Mouse (Mus musculus) hindbrain, postnatal 0 days (tissue): ENCODE results near the gene Dmrt1. TPM values are rescaled to one million over a fixed set of nuclear protein-coding genes. Genes with fewer than 3 reads are reported as not detected.

Experiments used
- ATAC-seq: fragments of 200-750 bp; cut with Nextera tagmentation; 2 replicates; pipeline ENCODE4 v1.8.0; 2017; ENCODE audit warnings: mild to moderate bottlenecking, moderate TSS enrichment, moderate library complexity
- DNase-seq: peaks from one replicate; pipeline ENCODE4 v3.0.0-alpha.2; 2015; ENCODE audit warnings: low spot score
- H3K27ac ChIP-seq: fragments of 300-500 bp; sonication (generic); 2 replicates; pipeline ENCODE4 v1.5.1; 2014; ENCODE audit warnings: mild to moderate bottlenecking
- H3K27me3 ChIP-seq: fragments of 300-500 bp; sonication (generic); 2 replicates; pipeline ENCODE4 v1.6.1; 2014; ENCODE audit warnings: low read length, mixed read lengths; ENCODE audit not compliant: insufficient read depth
- H3K36me3 ChIP-seq: fragments of 300-500 bp; sonication (generic); 2 replicates; pipeline ENCODE4 v1.6.1; 2014; ENCODE audit warnings: low read length, mixed read lengths; ENCODE audit not compliant: insufficient read depth
- H3K4me1 ChIP-seq: fragments of 300-500 bp; sonication (generic); 2 replicates; pipeline ENCODE4 v1.6.1; 2014; ENCODE audit warnings: antibody characterized with exemption, low read length, mixed read lengths; ENCODE audit not compliant: insufficient read depth
- H3K4me2 ChIP-seq: fragments of 300-500 bp; sonication (generic); 2 replicates; pipeline ENCODE4 v1.6.1; 2014; ENCODE audit warnings: low read depth, mild to moderate bottlenecking, low read length, moderate library complexity, mixed read lengths
- H3K4me3 ChIP-seq: fragments of 300-500 bp; sonication (generic); 2 replicates; pipeline ENCODE4 v1.5.1; 2014; ENCODE audit warnings: low read length
- H3K9ac ChIP-seq: fragments of 300-500 bp; sonication (generic); replicated peaks from 2 replicates; pipeline ENCODE4 v1.6.1; 2014; ENCODE audit warnings: mild to moderate bottlenecking, low read length, moderate library complexity, mixed read lengths
- H3K9me3 ChIP-seq: fragments of 300-500 bp; sonication (generic); 2 replicates; pipeline ENCODE4 v1.6.1; 2016; ENCODE audit warnings: low read length, mixed read lengths
- CTCF ChIP-seq: IDR thresholded peaks from 2 replicates; pipeline ENCODE4 v1.5.1; 2016; ENCODE audit warnings: antibody characterized with exemption, control low read depth, low read depth
- WGBS: fragments of 180-500 bp; shearing (Covaris S2); extraction: QIAGEN DNeasy Blood & Tissue Kit; methylation state at CpG from one replicate; pipeline ENCODE4 v1.1.7; 2014; 5-methylcytosine and 5-hydroxymethylcytosine counted together
- polyA plus RNA-seq: library from polyadenylated mRNA; unstranded; fragments of >200 nt; fragmentation: Nextera tagmentation; extraction: Ambion mirVana; gene quantifications from 2 replicates; pipeline ENCODE4 v1.2.1, GENCODE M21; 2015
- total RNA-seq: library from RNA; depleted of rRNA; stranded (reverse); fragments of >200 nt; gene quantifications from 2 replicates; pipeline ENCODE4 v1.2.3, GENCODE M21; 2014

Gene Dmrt1
- total and polyA plus RNA-seq, 2 experiments from 2014 or later: not detected

GRCm38 (mm10) chr19:25610015-25610410, 104.6 kb downstream of the Dmrt1 start, which contains the start of gene Dmrt3:
TSS of gene Dmrt3 (plus strand) at chr19:25610301.
- no peak within 1 kb of the TSS for H3K9ac ChIP-seq
- H3K27me3 ChIP-seq: peaks cover 83% of the 10 kb centered on the region
- H3K4me2 ChIP-seq: peak within 1 kb of the TSS; percentile 42
- TF ChIP-seq CTCF: no peak
- H3K9me3 ChIP-seq: no peaks in the 10 kb centered on the region
- peak within 1 kb of the TSS; percentile 28 for H3K4me3 ChIP-seq
- H3K27ac ChIP-seq: no peak within 1 kb of the TSS
- 1% methylated on average over 28 of the region's 29 CpGs for WGBS
- no peaks in the 10 kb centered on the region for H3K4me1 ChIP-seq
- H3K36me3 ChIP-seq: no peaks in the 10 kb centered on the region
- DNase-seq: no peak
- ATAC-seq: 0 out of 2 replicates have a peak, but pooled peaks have one; percentile 50

GRCm38 (mm10) chr19:25610411-25611111, 105.1 kb downstream of the Dmrt1 start:
- no peaks in the 10 kb centered on the region for H3K36me3 ChIP-seq
- H3K4me2 ChIP-seq: peak overlapping the region; percentile 42
- H3K4me3 ChIP-seq: peak overlapping the region; percentile 28
- H3K4me1 ChIP-seq: no peaks in the 10 kb centered on the region
- H3K27ac ChIP-seq: no peak overlapping the region
- no peak for DNase-seq
- no peaks in the 10 kb centered on the region for H3K9me3 ChIP-seq
- 0 out of 2 replicates have a peak, but pooled peaks have one; percentile 31 for ATAC-seq
- under 1% methylated on average over 53 of the region's 71 CpGs for WGBS
- no peak for TF ChIP-seq CTCF
- peaks cover 84% of the 10 kb centered on the region for H3K27me3 ChIP-seq
- no peak overlapping the region for H3K9ac ChIP-seq

- no peak for TF ChIP-seq CTCF
- H3K9ac ChIP-seq: no peak overlapping the region
- no peak for ATAC-seq
Observed at GRCm38 (mm10) chr19:25611116-25611515, 105.7 kb downstream of the Dmrt1 start.

GRCm38 (mm10) chr19:25611876-25612805, 106.7 kb downstream of the Dmrt1 start:
- Histone ChIP-seq H3K36me3 (no peaks in the 10 kb centered on the region), H3K27ac (no peak overlapping the region), H3K9ac (no peak overlapping the region), H3K9me3 (no peaks in the 10 kb centered on the region), H3K27me3 (peaks cover 84% of the 10 kb centered on the region), H3K4me3 (no peak overlapping the region), H3K4me2 (no peak overlapping the region), H3K4me1 (no peaks in the 10 kb centered on the region)
- DNase-seq (no peak), ATAC-seq (no peak)
- WGBS: 4% methylated on average over 16 of the region's 16 CpGs
- no peak for TF ChIP-seq CTCF

More at GRCm38 (mm10) chr19:25611116-25611515, 105.7 kb downstream of the Dmrt1 start:
- Histone ChIP-seq H3K27me3 (peaks cover 84% of the 10 kb centered on the region), H3K4me3 (peak overlapping the region; percentile 28), H3K4me2 (peak overlapping the region; percentile 42), H3K9me3 (no peaks in the 10 kb centered on the region), H3K4me1 (no peaks in the 10 kb centered on the region), H3K36me3 (no peaks in the 10 kb centered on the region), H3K27ac (no peak overlapping the region)
- under 1% methylated on average over 40 of the region's 42 CpGs for WGBS
- DNase-seq: no peak

GRCm38 (mm10) chr19:25612806-25613295, 107.4 kb downstream of the Dmrt1 start:
- no peaks in the 10 kb centered on the region for H3K36me3 ChIP-seq
- no peak for DNase-seq
- no peaks in the 10 kb centered on the region for H3K9me3 ChIP-seq
- ATAC-seq: no peak
- H3K27me3 ChIP-seq: peaks cover 83% of the 10 kb centered on the region
- H3K4me2 ChIP-seq: no peak overlapping the region
- H3K27ac ChIP-seq: no peak overlapping the region
- no peak overlapping the region for H3K4me3 ChIP-seq
- 4% methylated on average over 6 of the region's 6 CpGs for WGBS
- TF ChIP-seq CTCF: no peak
- H3K9ac ChIP-seq: no peak overlapping the region
- H3K4me1 ChIP-seq: no peaks in the 10 kb centered on the region

GRCm38 (mm10) chr19:25613476-25614300, 108.3 kb downstream of the Dmrt1 start:
- WGBS: 6% methylated on average over 13 of the region's 13 CpGs
- Histone ChIP-seq H3K27me3 (peaks cover 85% of the 10 kb centered on the region), H3K36me3 (no peaks in the 10 kb centered on the region), H3K9me3 (no peaks in the 10 kb centered on the region), H3K27ac (no peak overlapping the region), H3K9ac (no peak overlapping the region), H3K4me2 (no peak overlapping the region), H3K4me1 (no peaks in the 10 kb centered on the region), H3K4me3 (no peak overlapping the region)
- no peak for TF ChIP-seq CTCF
- DNase-seq: no peak
- ATAC-seq: no peak
